Mouse (Mus musculus): ENCODE data around the gene Tecpr1. TPM values are rescaled to one million over a fixed set of nuclear protein-coding genes. Genes with fewer than 3 reads are reported as not detected.

The Tecpr1 gene
- 18.1 and 19.9 TPM in 2 replicates for polyA plus RNA-seq (2016; fragmentation: Nextera tagmentation; extraction: Ambion mirVana)

GRCm38 (mm10) chr5:144223503-144223862 is at the start of gene Tecpr1:
TSS of gene Tecpr1 (minus strand) at chr5:144223615.
- H3K4me1 ChIP-seq, result peaks cover 40% of the 10 kb centered on the region
- no peaks in the 10 kb centered on the region for H3K9me3 ChIP-seq
- H3K27ac ChIP-seq, result peak within 1 kb of the TSS; percentile 86
- peak within 1 kb of the TSS; percentile 76 for H3K4me3 ChIP-seq
- under 1% methylated on average over 27 of the region's 37 CpGs for WGBS
- no peaks in the 10 kb centered on the region for H3K27me3 ChIP-seq (ENCODE audit: poor library complexity, severe bottlenecking)
- 0 out of 2 replicates have a peak, but pooled peaks cover under 1% of the 10 kb centered on the region for H3K36me3 ChIP-seq (replicated peaks)
- peak; percentile 92 for DNase-seq (ENCODE audit: extremely low spot score, low spot score)

- Histone ChIP-seq H3K9me3 (no peaks in the 10 kb centered on the region), H3K36me3 (replicated peaks) (peaks cover 51% of the 10 kb centered on the region), H3K4me1 (peaks cover 16% of the 10 kb centered on the region), H3K27me3 (ENCODE audit: poor library complexity, severe bottlenecking) (no peaks in the 10 kb centered on the region), H3K27ac (no peak overlapping the region), H3K4me3 (no peak overlapping the region)
- DNase-seq (ENCODE audit: extremely low spot score, low spot score), result no peak
- WGBS, result 82% methylated on average over 5 of the region's 5 CpGs
Observed at GRCm38 (mm10) chr5:144271772-144272171, 48.4 kb upstream of the Tecpr1 start.

- Histone ChIP-seq H3K27ac (no peak overlapping the region), H3K4me3 (no peak overlapping the region), H3K9me3 (no peaks in the 10 kb centered on the region), H3K4me1 (peaks cover 16% of the 10 kb centered on the region), H3K36me3 (replicated peaks) (peaks cover 57% of the 10 kb centered on the region), H3K27me3 (ENCODE audit: poor library complexity, severe bottlenecking) (no peaks in the 10 kb centered on the region)
- DNase-seq (ENCODE audit: extremely low spot score, low spot score), result no peak
- WGBS, result 88% methylated on average over 3 of the region's 3 CpGs
Observed at GRCm38 (mm10) chr5:144271118-144271517, 47.7 kb upstream of the Tecpr1 start.

GRCm38 (mm10) chr5:144270420-144270819 is 47.0 kb upstream of the Tecpr1 start:
- 94% methylated on average over 8 of the region's 8 CpGs for WGBS
- Histone ChIP-seq H3K9me3 (no peaks in the 10 kb centered on the region), H3K27ac (no peak overlapping the region), H3K4me1 (peaks cover 10% of the 10 kb centered on the region), H3K36me3 (replicated peaks) (peaks cover 58% of the 10 kb centered on the region), H3K4me3 (no peak overlapping the region), H3K27me3 (ENCODE audit: poor library complexity, severe bottlenecking) (no peaks in the 10 kb centered on the region)
- DNase-seq (ENCODE audit: extremely low spot score, low spot score), result no peak

- Histone ChIP-seq H3K4me1 (peaks cover 6% of the 10 kb centered on the region), H3K36me3 (replicated peaks) (peaks cover 62% of the 10 kb centered on the region), H3K9me3 (no peaks in the 10 kb centered on the region), H3K4me3 (no peak overlapping the region), H3K27ac (no peak overlapping the region), H3K27me3 (ENCODE audit: poor library complexity, severe bottlenecking) (no peaks in the 10 kb centered on the region)
- DNase-seq (ENCODE audit: extremely low spot score, low spot score), result no peak
- WGBS, result 89% methylated on average over 7 of the region's 7 CpGs
Observed at GRCm38 (mm10) chr5:144269926-144270325, 46.5 kb upstream of the Tecpr1 start.

GRCm38 (mm10) chr5:144267535-144268241 is 44.3 kb upstream of the Tecpr1 start:
- no peak for DNase-seq (ENCODE audit: extremely low spot score, low spot score)
- no peak overlapping the region for H3K4me3 ChIP-seq

GRCm38 (mm10) chr5:144263496-144263895 is 40.1 kb upstream of the Tecpr1 start:
- Histone ChIP-seq H3K27ac (no peak overlapping the region), H3K36me3 (replicated peaks) (peaks cover 93% of the 10 kb centered on the region), H3K27me3 (ENCODE audit: poor library complexity, severe bottlenecking) (no peaks in the 10 kb centered on the region), H3K9me3 (no peaks in the 10 kb centered on the region), H3K4me1 (peaks cover 32% of the 10 kb centered on the region), H3K4me3 (no peak overlapping the region)
- no peak for DNase-seq (ENCODE audit: extremely low spot score, low spot score)
- WGBS, result 88% methylated on average over 13 of the region's 13 CpGs

More at GRCm38 (mm10) chr5:144267535-144268241, 44.3 kb upstream of the Tecpr1 start:
- no peaks in the 10 kb centered on the region for H3K27me3 ChIP-seq (ENCODE audit: poor library complexity, severe bottlenecking)
- 89% methylated on average over 8 of the region's 8 CpGs for whole genome bisulfite sequencing
- peaks cover 3% of the 10 kb centered on the region; the same call in 1 of the 2 replicates for H3K4me1 ChIP-seq
- H3K27ac ChIP-seq, result no peak overlapping the region
- H3K9me3 ChIP-seq, result no peaks in the 10 kb centered on the region
- H3K36me3 ChIP-seq (replicated peaks), result peaks cover 82% of the 10 kb centered on the region

GRCm38 (mm10) chr5:144263082-144263481 is 39.7 kb upstream of the Tecpr1 start:
- 94% methylated on average over 9 of the region's 9 CpGs for WGBS
- peaks cover 93% of the 10 kb centered on the region for H3K36me3 ChIP-seq (replicated peaks)

GRCm38 (mm10) chr5:144261829-144262228 is 38.4 kb upstream of the Tecpr1 start:
- WGBS, result 91% methylated on average over 5 of the region's 5 CpGs
- Histone ChIP-seq H3K36me3 (replicated peaks) (peaks cover 92% of the 10 kb centered on the region), H3K4me1 (peaks cover 49% of the 10 kb centered on the region), H3K4me3 (no peak overlapping the region), H3K27ac (no peak overlapping the region), H3K9me3 (no peaks in the 10 kb centered on the region), H3K27me3 (ENCODE audit: poor library complexity, severe bottlenecking) (no peaks in the 10 kb centered on the region)
- DNase-seq (ENCODE audit: extremely low spot score, low spot score), result no peak

More at GRCm38 (mm10) chr5:144263082-144263481, 39.7 kb upstream of the Tecpr1 start:
- no peak for DNase-seq (ENCODE audit: extremely low spot score, low spot score)
- no peak overlapping the region for H3K27ac ChIP-seq
- H3K9me3 ChIP-seq, result no peaks in the 10 kb centered on the region
- H3K4me3 ChIP-seq, result no peak overlapping the region
- peaks cover 36% of the 10 kb centered on the region for H3K4me1 ChIP-seq
- no peaks in the 10 kb centered on the region for H3K27me3 ChIP-seq (ENCODE audit: poor library complexity, severe bottlenecking)

GRCm38 (mm10) chr5:144261309-144261708 is 37.9 kb upstream of the Tecpr1 start:
- H3K4me3 ChIP-seq, result no peak overlapping the region
- H3K36me3 ChIP-seq (replicated peaks), result peaks cover 86% of the 10 kb centered on the region
- H3K27ac ChIP-seq, result no peak overlapping the region
- peaks cover 54% of the 10 kb centered on the region for H3K4me1 ChIP-seq
- WGBS, result 83% methylated on average over 9 of the region's 9 CpGs
- no peak for DNase-seq (ENCODE audit: extremely low spot score, low spot score)
- no peaks in the 10 kb centered on the region for H3K9me3 ChIP-seq
- no peaks in the 10 kb centered on the region for H3K27me3 ChIP-seq (ENCODE audit: poor library complexity, severe bottlenecking)

GRCm38 (mm10) chr5:144260464-144260863 is 37.0 kb upstream of the Tecpr1 start:
- H3K36me3 ChIP-seq (replicated peaks), result peaks cover 78% of the 10 kb centered on the region

GRCm38 (mm10) chr5:144259228-144259627 is 35.8 kb upstream of the Tecpr1 start:
- Histone ChIP-seq H3K9me3 (no peaks in the 10 kb centered on the region), H3K27ac (peak overlapping the region; percentile 98; the same call in 1 of the 2 replicates), H3K4me3 (peak overlapping the region; percentile 99; the same call in 1 of the 2 replicates), H3K4me1 (peaks cover 60% of the 10 kb centered on the region), H3K27me3 (ENCODE audit: poor library complexity, severe bottlenecking) (no peaks in the 10 kb centered on the region), H3K36me3 (replicated peaks) (peaks cover 67% of the 10 kb centered on the region)
- DNase-seq (ENCODE audit: extremely low spot score, low spot score), result no peak
- 70% methylated on average over 6 of the region's 6 CpGs for WGBS

More at GRCm38 (mm10) chr5:144260464-144260863, 37.0 kb upstream of the Tecpr1 start:
- no peak overlapping the region for H3K27ac ChIP-seq
- DNase-seq (ENCODE audit: extremely low spot score, low spot score), result no peak
- no peaks in the 10 kb centered on the region for H3K9me3 ChIP-seq
- peaks cover 56% of the 10 kb centered on the region for H3K4me1 ChIP-seq
- no peaks in the 10 kb centered on the region for H3K27me3 ChIP-seq (ENCODE audit: poor library complexity, severe bottlenecking)
- 85% methylated on average over 8 of the region's 8 CpGs for WGBS
- no peak overlapping the region for H3K4me3 ChIP-seq

GRCm38 (mm10) chr5:144258687-144259086 is 35.3 kb upstream of the Tecpr1 start:
- no peak for DNase-seq (ENCODE audit: extremely low spot score, low spot score)
- Histone ChIP-seq H3K4me3 (peak overlapping the region; percentile 99), H3K27ac (peak overlapping the region; percentile 98), H3K4me1 (peaks cover 63% of the 10 kb centered on the region), H3K9me3 (no peaks in the 10 kb centered on the region), H3K27me3 (ENCODE audit: poor library complexity, severe bottlenecking) (no peaks in the 10 kb centered on the region), H3K36me3 (replicated peaks) (peaks cover 64% of the 10 kb centered on the region)
- WGBS, result 14% methylated on average over 2 of the region's 2 CpGs
